Mouse (Mus musculus): Measurements from ENCODE around the gene Sugt1.

GRCm38 (mm10) chr14:79642063-79642462 is 54.6 kb downstream of the Sugt1 start:
- TF ChIP-seq ZNF384 (IDR thresholded peaks at IDR 0.05; ENCODE audit: low read depth, low read length): no peak
- TF ChIP-seq ZC3H11A (IDR thresholded peaks at IDR 0.05; ENCODE audit: borderline replicate concordance, low read depth, low read length): no peak
- no peak for TF ChIP-seq MAFK (IDR thresholded peaks at IDR 0.05; ENCODE audit: insufficient read depth, low read depth, low read length)
- no peak for TF ChIP-seq HCFC1 (IDR thresholded peaks at IDR 0.05; ENCODE audit: borderline replicate concordance, insufficient read depth, low read length)
- no peak for TF ChIP-seq CHD2 (IDR thresholded peaks at IDR 0.05; ENCODE audit: low read depth, low read length)

Data from ES-E14 (cell line).